Mouse (Mus musculus) C2C12 (cell line): Measurements from ENCODE around the gene Glod4.

Experiments used
- CTCF ChIP-seq: IDR thresholded peaks from one replicate; pipeline ENCODE4 v1.5.1; 2011; ENCODE audit not compliant: control insufficient read depth, insufficient read depth, insufficient read length
- FOSL1 ChIP-seq: IDR thresholded peaks from one replicate; pipeline ENCODE4 v1.8.0; 2011; ENCODE audit warnings: mild to moderate bottlenecking, low read length; ENCODE audit not compliant: poor library complexity, insufficient read depth, severe bottlenecking
- MAX ChIP-seq: IDR thresholded peaks from one replicate; pipeline ENCODE4 v1.6.1; 2011; ENCODE audit warnings: mild to moderate bottlenecking, control low read depth
- MYOG ChIP-seq: IDR thresholded peaks from one replicate; pipeline ENCODE4 v1.6.1; 2011; ENCODE audit not compliant: control insufficient read depth, insufficient read length; ENCODE audit errors: extremely low read depth
- USF1 ChIP-seq: IDR thresholded peaks from one replicate; pipeline ENCODE4 v1.6.1; 2011; ENCODE audit warnings: low read depth, mild to moderate bottlenecking, control low read depth, moderate library complexity

DNA sequence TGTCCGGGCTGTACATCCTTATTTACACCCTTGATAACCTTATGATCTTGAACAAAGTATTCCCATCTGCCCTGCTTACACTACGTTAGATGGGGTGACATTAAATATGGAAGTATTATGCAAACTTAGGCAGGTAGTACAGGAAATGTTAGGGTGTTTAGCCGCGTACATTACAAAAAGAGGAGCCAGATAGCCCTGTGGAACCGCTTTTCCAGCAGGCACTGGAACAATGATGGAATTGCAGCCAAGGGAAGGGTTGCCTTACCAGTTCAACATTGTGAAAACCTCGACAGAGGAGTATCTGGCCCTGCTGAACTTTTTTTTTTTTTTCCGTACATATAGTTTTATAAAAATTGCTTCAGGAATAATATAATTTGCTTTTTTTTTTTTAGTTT lies 63.4 kb downstream of the Glod4 start:
- TF ChIP-seq CTCF: no peak
- TF ChIP-seq FOSL1: no peak
- no peak for TF ChIP-seq MYOG
- TF ChIP-seq USF1: no peak
- no peak for TF ChIP-seq MAX
